Mouse (Mus musculus): Measurements from ENCODE around the gene Fam83f. TPM values are rescaled to one million over a fixed set of nuclear protein-coding genes. Genes with fewer than 3 reads are reported as not detected.
A peak's percentile ranks its signal among the peaks of the same experiment; 100 is the strongest.

The Fam83f gene
- polyA plus RNA-seq (2015; fragmentation: Nextera tagmentation; extraction: Ambion mirVana), result 0.21 and 1.1 TPM in 2 replicates

DNA sequence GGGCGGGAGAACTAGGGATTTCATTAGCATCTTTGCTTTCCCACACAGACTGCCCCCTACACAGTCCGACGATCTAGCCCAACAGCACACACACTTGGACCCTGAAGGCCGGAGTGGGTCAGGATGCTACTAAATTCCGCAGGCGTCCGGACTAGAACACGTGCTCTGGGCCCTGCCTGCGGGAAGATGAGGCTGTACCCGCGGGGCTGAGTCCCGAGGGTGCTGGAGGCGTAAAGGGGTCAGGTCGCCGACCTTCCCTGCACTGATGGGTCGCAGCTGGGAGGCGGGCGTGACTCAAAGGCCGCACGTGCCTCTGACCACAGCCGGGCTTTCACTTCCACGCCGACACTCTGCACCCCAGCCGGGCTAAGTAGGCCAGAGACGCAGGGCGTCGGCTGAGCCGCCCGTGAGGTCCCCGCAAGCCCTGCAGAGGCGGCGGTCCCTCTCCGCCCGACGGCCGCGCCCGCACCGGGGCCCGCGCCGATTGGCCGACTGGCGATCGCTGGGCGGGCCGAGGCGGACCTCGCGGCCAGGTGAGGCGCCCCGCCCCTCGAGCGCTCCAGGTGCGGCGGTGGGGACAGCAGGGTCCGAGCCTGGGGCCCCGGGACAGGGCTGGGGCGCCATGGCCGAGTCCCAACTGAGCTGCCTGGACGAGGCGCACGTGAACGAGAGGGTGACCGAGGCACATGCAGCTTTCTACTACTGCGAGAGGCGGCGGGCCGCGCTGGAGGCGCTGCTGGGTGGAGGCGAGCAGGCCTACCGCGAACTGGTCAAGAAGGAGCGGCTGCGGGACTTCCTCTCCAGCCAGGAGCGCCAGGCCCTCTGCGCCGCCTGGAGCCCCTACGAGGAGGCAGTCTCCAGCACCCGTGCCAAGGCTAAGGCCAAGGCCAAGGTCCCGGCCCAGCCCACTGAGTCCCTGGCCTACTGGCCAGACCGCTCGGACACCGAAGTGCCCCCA, at the start of gene Fam83f:
Fam83f (plus strand) TSS at position 553 of the 958 bp plus-strand sequence.
- 11% methylated on average over 67 of the region's 85 CpGs for WGBS
- Histone ChIP-seq H3K36me3 (no peaks in the 10 kb centered on the region), H3K9ac (peak within 1 kb of the TSS; percentile 48), H3K4me3 (peak within 1 kb of the TSS; percentile 49), H3K27me3 (peaks cover 30% of the 10 kb centered on the region), H3K4me2 (peak within 1 kb of the TSS; percentile 84), H3K4me1 (replicated peaks) (peaks cover 17% of the 10 kb centered on the region), H3K27ac (no peak within 1 kb of the TSS), H3K9me3 (replicated peaks) (no peaks in the 10 kb centered on the region)
- ATAC-seq (replicated peaks; ENCODE audit: insufficient number of reproducible peaks, insufficient read depth, low FRiP score, low read depth), result peak; percentile 70

DNA sequence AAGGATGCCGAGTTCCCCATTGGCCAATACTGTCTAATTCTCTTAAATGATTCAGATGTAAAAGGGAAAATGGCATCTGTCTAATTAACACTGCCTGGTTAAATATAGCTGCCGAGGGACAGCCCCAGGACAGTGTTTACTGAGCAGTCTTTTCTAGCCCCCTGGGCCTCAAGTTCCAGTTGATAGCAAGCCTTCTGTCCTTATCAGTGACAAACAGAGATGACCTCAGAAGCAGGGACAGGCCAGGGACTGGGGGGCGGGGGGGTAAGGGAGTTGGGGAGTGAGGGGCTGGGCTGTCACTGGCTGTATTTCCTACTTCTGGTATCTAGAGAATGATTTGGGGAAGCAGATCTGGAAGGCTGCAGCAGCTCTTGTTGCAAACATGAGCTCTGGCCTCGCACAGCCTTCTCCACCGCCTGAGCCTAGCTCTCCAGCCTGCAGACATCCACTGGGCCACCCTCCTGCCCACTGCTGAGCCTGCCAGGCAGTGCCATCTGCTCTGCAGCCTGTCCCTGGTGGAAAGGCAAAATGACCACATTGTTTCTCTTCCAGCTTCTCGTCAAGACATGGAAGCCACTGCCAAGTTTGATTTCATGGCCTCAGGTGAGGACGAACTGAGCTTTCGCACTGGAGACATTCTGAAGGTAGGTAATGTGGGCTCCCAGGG, 48.3 kb upstream of the Fam83f start:
- peaks cover 16% of the 10 kb centered on the region for H3K4me1 ChIP-seq (replicated peaks)
- no peaks in the 10 kb centered on the region for H3K9me3 ChIP-seq (replicated peaks)
- H3K4me3 ChIP-seq, result no peak overlapping the region
- 0 out of 2 replicates have a peak, but pooled peaks cover 3% of the 10 kb centered on the region for H3K27me3 ChIP-seq
- H3K36me3 ChIP-seq, result no peaks in the 10 kb centered on the region
- H3K9ac ChIP-seq, result no peak overlapping the region
- H3K27ac ChIP-seq, result peak overlapping the region; percentile 5; the same call in 1 of the 2 replicates
- WGBS, result 36% methylated on average over 8 of the region's 8 CpGs
- peak; percentile 79 for ATAC-seq (replicated peaks; ENCODE audit: insufficient number of reproducible peaks, insufficient read depth, low FRiP score, low read depth)
- H3K4me2 ChIP-seq, result no peak overlapping the region

DNA sequence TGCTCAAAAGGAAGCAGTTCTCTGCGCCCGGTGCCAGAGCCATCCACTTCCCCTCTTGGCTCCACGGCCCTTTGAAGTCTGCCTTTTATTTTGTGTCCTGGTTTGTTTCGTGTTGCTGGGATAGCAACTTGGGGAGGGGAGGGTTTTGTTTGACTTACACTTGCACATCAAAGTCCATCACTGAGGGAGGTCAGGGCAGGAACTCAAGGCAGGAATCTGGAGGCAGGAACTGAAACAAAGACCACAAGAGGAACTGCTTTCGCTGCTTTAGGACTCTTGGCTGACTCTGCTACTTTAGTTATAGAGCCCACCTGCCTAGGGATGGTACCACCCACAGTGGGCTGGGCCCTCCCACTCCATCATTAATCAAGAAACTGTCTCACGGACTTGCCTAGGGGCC, 45.2 kb upstream of the Fam83f start:
- Histone ChIP-seq H3K9ac (no peak overlapping the region), H3K27me3 (no peaks in the 10 kb centered on the region), H3K4me1 (replicated peaks) (peaks cover 12% of the 10 kb centered on the region), H3K4me2 (no peak overlapping the region), H3K36me3 (no peaks in the 10 kb centered on the region), H3K4me3 (no peak overlapping the region), H3K27ac (no peak overlapping the region), H3K9me3 (replicated peaks) (no peaks in the 10 kb centered on the region)
- ATAC-seq (replicated peaks; ENCODE audit: insufficient number of reproducible peaks, insufficient read depth, low FRiP score, low read depth), result no peak
- 74% methylated on average over 6 of the region's 6 CpGs for WGBS

DNA sequence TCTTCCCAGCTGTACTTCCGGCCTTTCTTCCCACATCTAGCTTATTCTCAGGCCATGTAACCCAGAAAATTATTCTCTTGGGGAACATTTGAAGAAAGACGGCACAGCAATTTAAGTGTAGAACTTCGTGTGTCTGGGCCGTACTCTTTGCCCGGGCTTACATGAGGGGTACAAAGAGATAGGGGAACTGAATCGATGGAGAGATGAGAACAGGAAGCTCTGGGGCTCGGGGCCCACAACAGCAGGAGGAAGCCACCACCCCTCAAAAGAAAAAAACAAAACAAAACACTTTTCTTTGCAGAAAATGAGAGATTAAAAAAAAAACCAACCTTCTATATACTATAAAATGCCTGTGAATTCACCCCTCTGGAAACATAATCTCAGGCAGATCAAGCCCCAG, 41.5 kb upstream of the Fam83f start:
- 53% methylated on average over 7 of the region's 7 CpGs for WGBS
- Histone ChIP-seq H3K9me3 (replicated peaks) (no peaks in the 10 kb centered on the region), H3K36me3 (no peaks in the 10 kb centered on the region), H3K27me3 (peaks cover 3% of the 10 kb centered on the region; the same call in 1 of the 2 replicates), H3K4me1 (replicated peaks) (peaks cover 4% of the 10 kb centered on the region; the same call in 1 of the 2 replicates), H3K4me3 (no peak overlapping the region), H3K4me2 (no peak overlapping the region), H3K9ac (no peak overlapping the region), H3K27ac (no peak overlapping the region)
- no peak for ATAC-seq (replicated peaks; ENCODE audit: insufficient number of reproducible peaks, insufficient read depth, low FRiP score, low read depth)

DNA sequence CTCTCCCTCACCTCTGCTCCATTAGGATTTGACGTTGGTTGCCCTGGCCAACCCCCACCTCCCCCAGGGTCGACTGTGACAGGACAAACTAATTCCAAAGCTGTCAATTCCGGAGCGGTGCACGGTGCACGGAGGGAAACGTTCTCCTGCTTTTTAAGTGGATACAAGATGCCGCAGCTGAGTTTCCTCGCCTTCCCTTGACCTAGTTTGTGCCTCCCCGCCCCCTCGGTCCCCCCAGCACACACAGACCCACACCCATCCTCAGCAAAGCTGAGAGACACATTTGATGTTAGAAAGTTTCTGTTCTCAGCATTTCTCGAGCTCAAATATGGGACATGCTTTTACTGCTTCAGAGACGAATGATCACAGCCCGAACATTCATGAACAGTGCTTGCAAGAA, 40.9 kb upstream of the Fam83f start:
- peaks cover 3% of the 10 kb centered on the region; the same call in 1 of the 2 replicates for H3K27me3 ChIP-seq
- no peak overlapping the region for H3K4me2 ChIP-seq
- ATAC-seq (replicated peaks; ENCODE audit: insufficient number of reproducible peaks, insufficient read depth, low FRiP score, low read depth), result no peak
- no peak overlapping the region for H3K4me3 ChIP-seq
- 39% methylated on average over 14 of the region's 14 CpGs for WGBS
- no peak overlapping the region for H3K9ac ChIP-seq
- no peaks in the 10 kb centered on the region for H3K9me3 ChIP-seq (replicated peaks)
- H3K36me3 ChIP-seq, result no peaks in the 10 kb centered on the region
- H3K4me1 ChIP-seq (replicated peaks), result peaks cover 4% of the 10 kb centered on the region; the same call in 1 of the 2 replicates
- H3K27ac ChIP-seq, result no peak overlapping the region

DNA sequence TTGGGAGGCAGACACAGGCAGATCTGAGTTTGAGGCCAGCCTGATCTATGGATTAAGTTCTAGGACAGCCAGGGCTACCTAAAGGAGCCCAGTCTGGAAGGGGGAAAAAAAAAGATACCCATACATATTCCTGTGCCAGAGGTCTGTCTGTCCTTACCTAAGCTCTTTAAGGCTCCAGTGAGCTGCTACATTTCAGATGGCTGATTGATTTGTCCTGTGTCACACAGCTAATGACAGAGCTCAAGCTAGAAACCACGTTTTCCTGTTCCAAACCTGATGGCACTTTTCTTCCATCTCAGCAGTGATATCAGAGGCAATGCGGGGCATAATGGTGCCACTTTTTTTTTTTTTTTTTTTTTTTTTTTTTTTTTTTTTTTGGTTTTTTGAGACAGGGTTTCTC, 40.3 kb upstream of the Fam83f start:
- no peak for ATAC-seq (replicated peaks; ENCODE audit: insufficient number of reproducible peaks, insufficient read depth, low FRiP score, low read depth)
- peaks cover 4% of the 10 kb centered on the region; the same call in 1 of the 2 replicates for H3K4me1 ChIP-seq (replicated peaks)
- no peaks in the 10 kb centered on the region for H3K9me3 ChIP-seq (replicated peaks)
- H3K36me3 ChIP-seq, result no peaks in the 10 kb centered on the region
- no peak overlapping the region for H3K4me2 ChIP-seq
- H3K4me3 ChIP-seq, result no peak overlapping the region
- H3K27ac ChIP-seq, result no peak overlapping the region
- H3K27me3 ChIP-seq, result peaks cover 3% of the 10 kb centered on the region; the same call in 1 of the 2 replicates
- no peak overlapping the region for H3K9ac ChIP-seq
- WGBS, result 79% methylated on average over 2 of the region's 2 CpGs

DNA sequence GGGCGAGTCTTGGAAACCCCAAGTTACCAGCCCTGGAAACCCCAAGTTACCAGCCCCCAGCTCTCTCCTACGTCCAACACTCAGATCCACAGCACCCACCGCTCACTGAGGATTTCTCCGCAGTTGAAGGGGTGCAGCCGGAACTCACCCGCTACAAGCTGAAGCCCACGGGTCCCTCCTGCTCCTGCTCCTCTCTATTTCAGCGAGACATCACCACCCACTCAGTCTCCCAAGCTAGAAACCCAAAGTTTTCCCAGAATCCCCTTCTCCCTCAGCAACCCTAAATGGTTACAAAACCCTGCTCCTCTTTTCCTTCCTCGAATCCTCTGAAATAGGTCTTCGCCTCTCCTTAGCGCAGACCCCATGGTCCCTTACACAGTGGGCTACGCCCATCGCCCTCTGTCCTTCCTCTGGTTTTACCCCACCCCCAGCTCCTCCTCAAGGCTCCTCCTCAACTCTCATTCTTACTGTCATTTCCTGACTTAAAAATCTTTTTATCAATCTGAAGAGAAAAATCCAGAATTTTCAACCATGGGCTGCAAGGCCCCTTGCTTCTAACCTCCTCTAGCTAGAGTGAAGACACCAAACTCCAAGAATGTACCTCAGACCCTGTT, 39.3 kb upstream of the Fam83f start:
- H3K4me2 ChIP-seq, result no peak overlapping the region
- no peak for ATAC-seq (replicated peaks; ENCODE audit: insufficient number of reproducible peaks, insufficient read depth, low FRiP score, low read depth)
- 86% methylated on average over 13 of the region's 13 CpGs for WGBS

DNA sequence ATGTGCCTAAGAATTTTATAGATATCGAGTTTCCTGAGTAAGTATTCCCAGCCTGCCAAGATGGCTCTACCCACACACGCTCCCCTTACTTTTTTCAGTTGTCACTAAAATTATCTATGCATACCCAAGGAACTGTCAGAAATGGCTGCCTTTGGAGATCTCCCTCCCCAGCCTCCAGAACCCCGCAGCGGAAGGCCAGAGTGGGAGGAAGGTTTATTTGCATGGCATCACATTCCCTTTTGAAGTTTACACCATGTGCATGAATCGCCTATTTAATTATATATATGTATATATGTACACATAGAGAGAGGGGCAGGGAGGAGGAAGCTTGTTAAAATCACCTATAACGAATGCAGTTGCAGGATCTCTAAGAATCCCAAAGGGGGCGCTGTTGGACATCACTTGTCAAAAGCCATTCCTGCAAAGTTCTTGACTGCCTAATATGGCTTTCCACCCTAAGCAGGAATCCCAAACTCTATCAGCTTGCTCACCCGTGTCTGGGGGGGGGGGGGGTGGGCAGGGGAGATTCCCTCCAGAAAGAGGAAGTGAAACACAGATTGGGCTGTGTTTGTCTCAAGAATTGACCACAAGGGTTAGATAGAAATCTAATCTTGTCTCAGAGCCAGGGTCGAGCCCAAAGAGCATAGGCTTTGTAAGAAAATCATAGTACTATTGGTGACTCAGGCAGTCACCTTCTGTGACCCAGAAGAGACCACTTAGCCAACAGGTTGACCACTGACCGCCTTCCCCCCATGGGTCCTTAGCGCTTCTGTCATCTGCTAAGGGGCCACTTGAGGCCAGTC, 37.1 kb upstream of the Fam83f start:
- Histone ChIP-seq H3K36me3 (no peaks in the 10 kb centered on the region), H3K4me1 (replicated peaks) (peaks cover 7% of the 10 kb centered on the region), H3K27me3 (peaks cover 3% of the 10 kb centered on the region; the same call in 1 of the 2 replicates), H3K27ac (no peak overlapping the region), H3K4me2 (no peak overlapping the region), H3K4me3 (no peak overlapping the region), H3K9me3 (replicated peaks) (no peaks in the 10 kb centered on the region), H3K9ac (no peak overlapping the region)
- no peak for ATAC-seq (replicated peaks; ENCODE audit: insufficient number of reproducible peaks, insufficient read depth, low FRiP score, low read depth)
- 33% methylated on average over 11 of the region's 11 CpGs for WGBS

More for the DNA sequence above, 39.3 kb upstream of the Fam83f start:
- Histone ChIP-seq H3K9me3 (replicated peaks) (no peaks in the 10 kb centered on the region), H3K27me3 (peaks cover 3% of the 10 kb centered on the region; the same call in 1 of the 2 replicates), H3K4me1 (replicated peaks) (peaks cover 4% of the 10 kb centered on the region; the same call in 1 of the 2 replicates), H3K27ac (no peak overlapping the region), H3K9ac (no peak overlapping the region), H3K36me3 (no peaks in the 10 kb centered on the region), H3K4me3 (no peak overlapping the region)

DNA sequence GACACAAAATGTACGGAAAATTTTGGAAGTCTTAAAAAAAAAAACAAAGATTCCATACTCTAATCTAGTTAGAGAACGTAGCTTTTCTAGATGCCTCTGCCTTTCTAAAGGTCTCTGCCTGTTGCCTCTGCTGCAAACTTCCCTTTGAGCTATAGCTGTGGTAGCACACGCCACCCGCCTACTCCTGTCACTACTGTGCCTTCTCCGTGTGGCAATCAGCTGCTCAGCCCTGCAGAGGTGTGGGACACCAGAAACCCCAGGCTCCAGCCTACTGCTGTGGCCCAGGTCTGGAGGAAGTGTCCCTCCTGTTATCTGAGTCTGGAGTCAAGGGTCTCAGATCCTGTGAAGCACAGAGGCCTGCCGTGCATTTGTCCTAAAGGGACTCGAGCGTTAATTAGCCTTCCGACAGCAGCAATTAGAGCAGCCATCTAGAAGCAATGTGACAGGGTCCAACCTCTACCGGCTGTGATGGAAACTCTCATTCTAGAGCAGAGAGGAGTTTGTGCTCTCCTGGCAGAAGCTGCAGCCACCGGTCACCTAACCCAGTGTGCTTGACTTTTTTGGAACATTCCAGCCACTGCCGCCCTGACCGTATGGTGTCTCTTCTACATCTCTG, 34.8 kb upstream of the Fam83f start:
- H3K4me1 ChIP-seq (replicated peaks), result peaks cover 7% of the 10 kb centered on the region
- H3K36me3 ChIP-seq, result no peaks in the 10 kb centered on the region
- H3K27ac ChIP-seq, result no peak overlapping the region
- WGBS, result 52% methylated on average over 13 of the region's 13 CpGs
- no peak overlapping the region for H3K4me3 ChIP-seq
- H3K9ac ChIP-seq, result no peak overlapping the region
- ATAC-seq (replicated peaks; ENCODE audit: insufficient number of reproducible peaks, insufficient read depth, low FRiP score, low read depth), result no peak
- no peak overlapping the region for H3K4me2 ChIP-seq
- H3K9me3 ChIP-seq (replicated peaks), result no peaks in the 10 kb centered on the region
- H3K27me3 ChIP-seq, result peaks cover 3% of the 10 kb centered on the region; the same call in 1 of the 2 replicates

DNA sequence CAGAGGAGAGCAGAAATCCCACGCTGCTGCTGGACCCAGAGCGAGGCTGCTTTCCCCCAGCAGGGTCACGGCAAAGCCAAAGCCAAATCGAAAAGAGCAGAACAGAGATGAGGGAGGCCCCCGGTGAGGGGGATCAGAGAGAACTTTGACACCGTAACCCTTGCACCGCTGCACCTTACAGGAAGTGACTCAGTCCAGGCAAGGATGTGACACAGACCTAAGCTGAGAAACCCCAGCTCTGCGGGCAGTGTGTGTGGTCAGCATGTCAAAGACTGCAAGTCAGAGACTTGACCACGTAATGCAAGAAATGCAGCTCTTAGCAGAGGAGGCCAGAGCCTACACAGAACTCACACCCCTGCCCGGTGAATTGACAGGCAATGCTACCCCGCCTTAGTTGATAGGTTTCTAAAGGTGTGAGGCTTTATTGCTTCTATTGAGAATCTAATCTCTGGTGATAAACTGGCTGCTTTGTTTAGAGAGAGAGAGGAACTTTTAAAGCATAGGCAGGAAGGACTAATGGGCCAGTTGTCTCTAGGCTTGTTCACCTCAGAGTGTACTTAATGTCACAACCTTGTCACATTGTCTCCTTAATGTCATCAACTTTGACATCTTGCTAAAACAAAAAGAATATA, 32.5 kb upstream of the Fam83f start:
- H3K27me3 ChIP-seq, result no peaks in the 10 kb centered on the region; the same call in 1 of the 2 replicates
- no peak overlapping the region for H3K4me3 ChIP-seq
- WGBS, result 28% methylated on average over 11 of the region's 11 CpGs
- no peaks in the 10 kb centered on the region for H3K36me3 ChIP-seq
- ATAC-seq (replicated peaks; ENCODE audit: insufficient number of reproducible peaks, insufficient read depth, low FRiP score, low read depth), result no peak
- no peak overlapping the region for H3K9ac ChIP-seq
- H3K4me1 ChIP-seq (replicated peaks), result peaks cover 7% of the 10 kb centered on the region
- no peak overlapping the region for H3K4me2 ChIP-seq
- no peaks in the 10 kb centered on the region for H3K9me3 ChIP-seq (replicated peaks)
- H3K27ac ChIP-seq, result no peak overlapping the region
